Mouse (Mus musculus): ENCODE measurements around the gene Tmbim1. TPM values are rescaled to one million over a fixed set of nuclear protein-coding genes. Genes with fewer than 3 reads are reported as not detected.

Gene Tmbim1
- polyA plus RNA-seq, 2 experiments, result 41.7 to 48.0 TPM

GRCm38 (mm10) chr1:74271659-74272058 is 33.8 kb downstream of the Tmbim1 start:
- no peak for TF ChIP-seq POLR2A (IDR thresholded peaks at IDR 0.05; ENCODE audit: borderline replicate concordance, extremely low read depth, insufficient read depth, insufficient read length)
- DNase-seq (ENCODE audit: low spot score) (no peak), ATAC-seq (ENCODE audit: low FRiP score, low read depth) (no peak)
- H3K27me3 ChIP-seq (ENCODE audit: control insufficient read depth, insufficient read depth, low read length), result no peaks in the 10 kb centered on the region
- H3K9ac ChIP-seq (ENCODE audit: low read depth, low read length, severe bottlenecking), result no peak overlapping the region
- H3K4me2 ChIP-seq (replicated peaks; ENCODE audit: low read depth, low read length, severe bottlenecking), result no peak overlapping the region
- no peak overlapping the region for H3K4me3 ChIP-seq (replicated peaks; ENCODE audit: low read length)
- no peak overlapping the region for H3K27ac ChIP-seq (replicated peaks; ENCODE audit: low read depth, low read length)
- no peaks in the 10 kb centered on the region for H3K9me3 ChIP-seq (ENCODE audit: control insufficient read depth, low read length)
- H3K4me1 ChIP-seq (ENCODE audit: control insufficient read depth, insufficient read depth, low read length), result no peaks in the 10 kb centered on the region
- 77% methylated on average over 4 of the region's 4 CpGs for WGBS
- H3K36me3 ChIP-seq (ENCODE audit: control insufficient read depth, insufficient read depth, low read length), result peaks cover 25% of the 10 kb centered on the region

GRCm38 (mm10) chr1:74268750-74269149 is 36.7 kb downstream of the Tmbim1 start:
- Histone ChIP-seq H3K4me2 (replicated peaks; ENCODE audit: low read depth, low read length, severe bottlenecking) (no peak overlapping the region), H3K36me3 (ENCODE audit: control insufficient read depth, insufficient read depth, low read length) (peaks cover 54% of the 10 kb centered on the region), H3K9me3 (ENCODE audit: control insufficient read depth, low read length) (no peaks in the 10 kb centered on the region), H3K4me1 (ENCODE audit: control insufficient read depth, insufficient read depth, low read length) (no peaks in the 10 kb centered on the region), H3K4me3 (replicated peaks; ENCODE audit: low read length) (no peak overlapping the region), H3K27me3 (ENCODE audit: control insufficient read depth, insufficient read depth, low read length) (no peaks in the 10 kb centered on the region), H3K9ac (ENCODE audit: low read depth, low read length, severe bottlenecking) (no peak overlapping the region), H3K27ac (replicated peaks; ENCODE audit: low read depth, low read length) (no peak overlapping the region)
- no peak for ATAC-seq (ENCODE audit: low FRiP score, low read depth)
- DNase-seq (ENCODE audit: low spot score), result no peak
- WGBS, result 91% methylated on average over 8 of the region's 8 CpGs
- TF ChIP-seq POLR2A (IDR thresholded peaks at IDR 0.05; ENCODE audit: borderline replicate concordance, extremely low read depth, insufficient read depth, insufficient read length), result no peak

- DNase-seq (ENCODE audit: low spot score), result no peak
- no peaks in the 10 kb centered on the region for H3K4me1 ChIP-seq (ENCODE audit: control insufficient read depth, insufficient read depth, low read length)
- WGBS, result 88% methylated on average over 6 of the region's 6 CpGs
- no peaks in the 10 kb centered on the region for H3K27me3 ChIP-seq (ENCODE audit: control insufficient read depth, insufficient read depth, low read length)
- no peaks in the 10 kb centered on the region for H3K9me3 ChIP-seq (ENCODE audit: control insufficient read depth, low read length)
- peaks cover 90% of the 10 kb centered on the region for H3K36me3 ChIP-seq (ENCODE audit: control insufficient read depth, insufficient read depth, low read length)
- no peak for ATAC-seq (ENCODE audit: low FRiP score, low read depth)
- H3K9ac ChIP-seq (ENCODE audit: low read depth, low read length, severe bottlenecking), result no peak overlapping the region
- no peak overlapping the region for H3K4me2 ChIP-seq (replicated peaks; ENCODE audit: low read depth, low read length, severe bottlenecking)
- H3K4me3 ChIP-seq (replicated peaks; ENCODE audit: low read length), result no peak overlapping the region
- no peak overlapping the region for H3K27ac ChIP-seq (replicated peaks; ENCODE audit: low read depth, low read length)
- no peak for TF ChIP-seq POLR2A (IDR thresholded peaks at IDR 0.05; ENCODE audit: borderline replicate concordance, extremely low read depth, insufficient read depth, insufficient read length)
These were observed 42.9 kb downstream of the Tmbim1 start for GRCm38 (mm10) chr1:74262510-74262909.

GRCm38 (mm10) chr1:74256782-74257181 is 48.6 kb downstream of the Tmbim1 start:
- no peak for TF ChIP-seq POLR2A (IDR thresholded peaks at IDR 0.05; ENCODE audit: borderline replicate concordance, extremely low read depth, insufficient read depth, insufficient read length)
- H3K4me2 ChIP-seq (replicated peaks; ENCODE audit: low read depth, low read length, severe bottlenecking), result no peak overlapping the region
- H3K27ac ChIP-seq (replicated peaks; ENCODE audit: low read depth, low read length), result no peak overlapping the region
- H3K9ac ChIP-seq (ENCODE audit: low read depth, low read length, severe bottlenecking), result no peak overlapping the region
- no peak overlapping the region for H3K4me3 ChIP-seq (replicated peaks; ENCODE audit: low read length)
- H3K9me3 ChIP-seq (ENCODE audit: control insufficient read depth, low read length), result no peaks in the 10 kb centered on the region
- DNase-seq (ENCODE audit: low spot score) (no peak), ATAC-seq (ENCODE audit: low FRiP score, low read depth) (no peak)
- 79% methylated on average over 4 of the region's 4 CpGs for WGBS
- H3K4me1 ChIP-seq (ENCODE audit: control insufficient read depth, insufficient read depth, low read length), result no peaks in the 10 kb centered on the region
- peaks cover 86% of the 10 kb centered on the region for H3K36me3 ChIP-seq (ENCODE audit: control insufficient read depth, insufficient read depth, low read length)
- no peaks in the 10 kb centered on the region for H3K27me3 ChIP-seq (ENCODE audit: control insufficient read depth, insufficient read depth, low read length)

- Histone ChIP-seq H3K27me3 (ENCODE audit: control insufficient read depth, insufficient read depth, low read length) (no peaks in the 10 kb centered on the region), H3K27ac (replicated peaks; ENCODE audit: low read depth, low read length) (no peak overlapping the region), H3K4me2 (replicated peaks; ENCODE audit: low read depth, low read length, severe bottlenecking) (no peak overlapping the region), H3K9ac (ENCODE audit: low read depth, low read length, severe bottlenecking) (no peak overlapping the region), H3K4me3 (replicated peaks; ENCODE audit: low read length) (no peak overlapping the region), H3K36me3 (ENCODE audit: control insufficient read depth, insufficient read depth, low read length) (peaks cover 87% of the 10 kb centered on the region), H3K9me3 (ENCODE audit: control insufficient read depth, low read length) (no peaks in the 10 kb centered on the region), H3K4me1 (ENCODE audit: control insufficient read depth, insufficient read depth, low read length) (no peaks in the 10 kb centered on the region)
- 95% methylated on average over 8 of the region's 8 CpGs for WGBS
- no peak for ATAC-seq (ENCODE audit: low FRiP score, low read depth)
- DNase-seq (ENCODE audit: low spot score), result no peak
- no peak for TF ChIP-seq POLR2A (IDR thresholded peaks at IDR 0.05; ENCODE audit: borderline replicate concordance, extremely low read depth, insufficient read depth, insufficient read length)
These were observed 49.6 kb downstream of the Tmbim1 start for GRCm38 (mm10) chr1:74255704-74256345.
